Mouse (Mus musculus): ENCODE data around the gene Tspan13.

DNA sequence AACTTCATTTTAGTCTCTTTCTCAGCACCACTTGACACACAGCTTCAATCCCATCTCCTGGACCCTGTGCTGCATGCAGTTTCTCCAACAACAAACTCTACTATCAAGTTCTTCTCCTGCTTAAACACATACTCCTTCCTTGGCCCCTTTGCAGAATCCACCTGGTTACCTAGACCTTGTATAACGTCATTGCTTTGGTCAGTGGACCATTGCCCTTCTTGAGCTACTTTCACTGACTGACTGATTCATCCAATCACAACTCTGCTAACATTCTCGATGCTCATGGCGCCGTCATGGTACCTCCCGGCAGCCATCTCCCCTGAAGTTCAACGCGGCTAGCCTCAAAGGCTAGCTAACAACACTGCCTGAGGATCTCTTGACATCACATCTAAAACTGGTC is 6.2 kb downstream of the Tspan13 start:
- TF ChIP-seq POLR2A (IDR thresholded peaks at IDR 0.05; ENCODE audit: insufficient read depth, low read depth, low read length) (no peak), CTCF (IDR thresholded peaks at IDR 0.05; ENCODE audit: insufficient read depth, low read depth, low read length) (no peak)

All from olfactory bulb, adult 2 months (tissue).